Mouse (Mus musculus) lung, postnatal 0 days (tissue): ENCODE measurements at regions not wholly inside any gene's neighbourhood (a gene's known extent, or its start where the extent isn't known, plus 50 kb on each side); places are given as distances from the start of the nearest gene placed in this dataset.

Experiments used
- CTCF ChIP-seq: IDR thresholded peaks from 2 replicates; pipeline ENCODE4 v1.5.1; 2016; ENCODE audit warnings: antibody characterized with exemption, mild to moderate bottlenecking
- EP300 ChIP-seq: IDR thresholded peaks from 2 replicates; pipeline ENCODE4 v1.6.1; 2016; ENCODE audit warnings: antibody characterized with exemption, mild to moderate bottlenecking, control low read depth

- TF ChIP-seq CTCF (no peak), EP300 (no peak)
Observed at GRCm38 (mm10) chr2:75409806-75410205, 249.3 kb upstream of the Hnrnpa3 start.
